Mouse (Mus musculus) T-helper 2 cell (primary cell): ENCODE data around the gene Slc22a4.
"Not testable (repeated sequence)": the region's sequence is repeated elsewhere in the genome, so short reads cannot be mapped to it uniquely, and the experiment has no call there.

Source experiments
- in situ Hi-C: fragments of 300-600 bp; cut with MboI, MseI; formaldehyde crosslinking; loops from one replicate; pipeline ENCODE4 v1.15.1; 2025; ENCODE audit warnings: high pct_unique_total_duplicates

Slc22a4 gene

DNA sequence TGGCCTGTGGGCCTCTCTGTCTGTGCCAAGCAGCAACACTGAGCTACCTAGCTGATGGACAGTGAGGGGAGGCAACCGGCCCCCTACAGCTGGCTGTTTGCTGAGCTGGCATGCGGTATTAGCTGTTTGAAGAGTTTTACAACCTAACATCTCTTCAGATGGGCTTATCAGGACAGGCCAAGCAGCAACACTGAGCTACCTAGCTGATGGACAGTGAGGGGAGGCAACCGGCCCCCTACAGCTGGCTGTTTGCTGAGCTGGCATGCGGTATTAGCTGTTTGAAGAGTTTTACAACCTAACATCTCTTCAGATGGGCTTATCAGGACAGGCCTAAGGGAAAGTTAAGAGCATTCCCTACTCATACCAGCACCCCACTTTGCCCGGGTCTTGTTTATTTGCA is 21.5 kb downstream of the Slc22a4 start:
- in situ Hi-C loops, result not testable (repeated sequence)

DNA sequence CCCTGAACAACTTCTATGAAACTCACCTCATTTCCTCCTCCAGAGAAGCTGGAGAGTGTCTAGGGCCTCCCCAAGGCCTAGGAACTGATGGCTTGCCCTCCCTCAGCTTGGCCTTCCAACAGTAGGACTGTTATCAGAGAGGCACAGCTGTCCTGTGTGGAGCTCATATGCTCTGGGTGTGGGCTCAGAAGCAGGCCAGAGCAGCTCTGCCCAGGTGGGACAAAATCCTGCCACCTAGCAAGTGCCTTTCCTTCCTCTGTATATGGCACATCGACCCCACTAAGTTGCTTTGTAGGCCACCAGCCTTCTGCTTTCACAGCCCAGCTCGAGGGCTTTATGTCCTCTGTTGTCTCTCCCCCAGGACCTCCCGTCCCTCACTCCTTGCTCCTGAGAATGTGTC is 23.2 kb downstream of the Slc22a4 start:
- in situ Hi-C loops, result loop anchor here (5.0 kb wide), 1 partner anchor 53 kb away; no protein-coding TSS in a partner anchor

DNA sequence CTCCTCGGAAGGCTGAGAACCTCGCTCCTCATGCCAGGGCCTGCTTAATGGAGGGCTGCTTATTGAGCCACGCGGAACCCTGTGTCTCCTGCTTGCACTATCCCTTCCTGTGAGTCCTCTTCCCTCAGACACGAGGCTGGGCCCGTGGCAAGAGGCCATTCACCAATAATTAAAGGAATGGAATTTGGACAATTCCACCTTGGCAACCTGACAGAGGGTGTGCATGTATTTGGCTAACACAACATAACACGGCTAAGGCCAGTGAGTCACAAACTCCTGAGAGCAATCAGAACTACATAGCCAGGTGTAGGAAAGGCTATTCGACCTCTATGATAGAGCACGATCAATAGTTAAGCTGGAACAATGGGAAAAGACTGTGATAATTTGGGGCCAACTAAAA is 23.7 kb downstream of the Slc22a4 start:
- in situ Hi-C loops, result loop anchor here (5.0 kb wide), 1 partner anchor 53 kb away; no protein-coding TSS in a partner anchor

DNA sequence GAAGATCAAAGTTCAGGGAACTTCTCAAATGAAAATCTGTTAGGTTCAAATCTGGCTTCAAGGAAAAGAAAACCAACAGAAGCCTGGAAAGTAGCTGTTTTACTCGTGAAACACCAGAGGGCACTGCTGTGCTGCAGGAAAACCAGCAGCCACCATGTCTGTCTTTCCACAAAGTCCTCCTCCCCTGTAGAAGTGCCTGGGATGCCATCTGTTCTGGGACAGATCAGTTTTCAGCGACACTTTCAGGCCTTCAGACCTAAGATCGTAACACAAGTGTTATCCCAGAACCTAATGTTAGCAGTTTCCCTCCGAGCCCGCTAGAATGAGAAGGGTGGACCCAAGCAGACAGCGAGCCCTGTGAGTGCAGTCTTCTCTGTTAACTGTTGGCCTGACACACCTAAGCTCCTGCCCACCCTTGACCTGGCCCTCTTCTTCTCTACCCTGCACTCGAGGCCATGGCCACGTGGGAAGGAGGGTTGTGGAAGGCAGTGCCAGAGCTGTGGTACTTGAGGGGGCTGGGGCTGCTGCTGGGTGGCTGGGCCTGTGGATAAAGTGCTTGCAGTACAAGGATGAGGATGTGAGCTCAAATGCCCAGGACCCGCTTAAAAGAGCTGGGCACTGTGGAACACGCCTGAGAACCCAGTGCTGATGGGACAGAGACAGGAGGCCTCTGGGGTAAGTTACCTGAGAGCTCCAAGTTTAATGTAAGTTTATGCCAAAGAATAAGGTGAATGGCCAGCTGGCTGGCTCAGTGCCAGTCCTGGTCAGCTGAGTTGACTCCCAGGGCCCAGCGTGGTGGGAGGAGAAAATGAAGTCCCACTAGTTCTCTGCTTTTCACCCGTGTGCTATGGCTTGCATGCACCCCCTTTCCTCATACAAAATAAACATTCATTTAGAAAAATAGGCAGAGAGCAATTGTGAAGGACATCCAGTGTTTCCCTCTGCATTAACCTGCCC is 24.9 kb downstream of the Slc22a4 start:
- in situ Hi-C loops, result loop anchor here (5.0 kb wide), 1 partner anchor 54 kb away; no protein-coding TSS in a partner anchor

DNA sequence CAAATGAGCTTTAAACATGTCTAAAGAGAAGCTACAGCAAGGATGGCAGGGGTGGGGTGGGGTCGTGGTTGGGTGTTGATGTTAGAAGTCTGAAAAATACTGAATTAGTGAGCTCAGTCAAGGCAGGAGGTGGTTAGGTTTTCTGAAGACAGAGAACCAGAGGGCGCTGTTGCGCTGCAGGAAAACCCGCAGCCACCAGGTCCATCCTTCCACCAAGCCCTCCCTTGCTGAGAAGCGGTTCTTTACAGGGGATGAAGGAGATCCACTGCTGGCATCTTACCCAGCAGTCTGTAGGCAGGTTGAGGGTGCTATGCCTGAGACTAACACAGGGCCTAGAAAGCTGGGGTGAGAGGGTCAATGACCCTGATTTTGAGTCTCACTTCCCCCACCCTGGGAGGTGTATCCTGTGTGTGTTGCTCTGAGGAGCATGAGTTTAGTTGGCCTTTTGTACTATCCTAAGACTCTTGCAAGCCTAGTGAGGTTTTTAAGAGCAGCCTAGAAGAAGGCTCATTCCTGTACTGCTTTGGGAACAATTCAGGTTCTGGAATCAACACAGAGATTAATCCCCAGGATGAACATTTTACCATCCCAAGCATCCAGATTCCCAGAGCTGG is 25.6 kb downstream of the Slc22a4 start:
- in situ Hi-C loops, result loop anchor here (5.0 kb wide), 1 partner anchor 55 kb away; no protein-coding TSS in a partner anchor

DNA sequence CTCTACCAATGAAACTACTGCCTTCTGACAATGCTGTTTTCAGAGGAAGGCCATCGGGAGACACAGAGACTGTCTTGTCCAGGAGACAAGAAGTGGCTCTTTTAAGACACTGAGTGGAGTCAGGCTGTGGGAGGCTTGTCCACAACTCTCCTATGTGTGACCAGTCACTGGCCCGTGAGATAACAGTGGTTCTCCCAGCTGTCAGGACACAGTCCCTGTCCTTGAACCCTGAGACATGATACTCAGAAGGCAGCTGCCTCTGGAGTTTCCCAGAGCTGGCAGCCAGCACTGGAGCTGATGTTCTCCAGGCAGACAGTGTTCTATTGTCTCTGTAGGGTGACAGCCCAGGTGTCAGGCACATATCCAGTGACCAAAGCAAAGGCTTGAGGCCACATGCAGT is 30.2 kb downstream of the Slc22a4 start:
- in situ Hi-C loops, result loop anchor here (5.0 kb wide), 1 partner anchor 260 kb away; no protein-coding TSS in a partner anchor

DNA sequence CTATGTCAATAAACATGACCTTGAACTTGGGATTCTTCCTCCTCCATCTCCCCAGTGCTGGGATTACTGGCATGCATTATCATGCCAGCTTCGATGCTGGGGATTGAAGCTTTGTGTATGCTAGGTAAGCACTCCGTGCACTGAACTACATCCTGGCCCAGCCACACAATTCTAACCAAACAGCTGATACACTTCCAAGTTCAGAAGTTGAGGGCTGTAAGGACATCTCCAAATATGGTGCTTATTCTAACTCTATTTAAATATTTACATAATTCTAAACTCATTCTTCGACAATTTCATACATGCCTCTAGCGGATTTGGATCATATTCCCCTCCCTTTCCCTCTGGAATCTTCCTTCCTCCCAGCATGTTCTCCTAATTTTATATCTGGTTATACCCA is 35.6 kb downstream of the Slc22a4 start:
- in situ Hi-C loops, result no loop called here

DNA sequence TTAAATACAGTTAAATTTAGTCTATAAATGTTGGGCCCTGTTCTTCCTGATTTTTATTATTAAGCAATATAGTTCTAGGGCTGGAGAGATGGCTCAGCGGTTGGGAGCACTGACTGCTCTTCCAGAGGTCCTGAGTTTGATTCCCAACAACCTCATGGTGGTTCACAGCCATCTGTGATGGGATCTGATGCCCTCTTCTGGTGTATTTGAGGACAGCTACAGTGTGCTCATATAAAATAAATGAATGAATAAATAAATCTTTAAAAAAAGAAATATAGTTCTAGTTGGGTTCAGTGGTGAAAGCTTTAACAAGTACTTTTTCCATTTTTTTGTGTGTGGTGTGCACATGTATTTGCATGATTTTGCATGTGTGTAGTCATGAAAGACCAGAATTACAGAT is 38.7 kb downstream of the Slc22a4 start:
- in situ Hi-C loops, result no loop called here

DNA sequence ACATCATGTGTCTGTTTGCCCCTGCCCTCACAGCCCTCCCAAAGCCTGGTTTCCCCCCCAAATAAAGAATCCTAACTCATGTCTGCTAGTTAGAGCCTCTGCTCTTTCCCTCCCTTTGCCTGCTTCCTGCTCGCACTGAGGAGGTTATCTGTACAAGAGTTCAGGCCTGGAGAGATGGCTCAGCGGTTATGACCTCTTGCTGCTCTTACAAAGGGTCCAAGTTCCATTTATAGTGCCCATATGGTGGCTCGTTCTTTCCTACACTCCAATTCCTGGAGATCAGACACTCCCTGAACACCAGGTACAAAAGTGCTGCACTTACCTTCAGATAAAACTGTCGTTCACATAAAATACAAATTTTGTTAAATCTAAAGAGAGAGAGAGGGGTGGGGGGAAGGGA is 39.8 kb downstream of the Slc22a4 start:
- in situ Hi-C loops, result no loop called here

DNA sequence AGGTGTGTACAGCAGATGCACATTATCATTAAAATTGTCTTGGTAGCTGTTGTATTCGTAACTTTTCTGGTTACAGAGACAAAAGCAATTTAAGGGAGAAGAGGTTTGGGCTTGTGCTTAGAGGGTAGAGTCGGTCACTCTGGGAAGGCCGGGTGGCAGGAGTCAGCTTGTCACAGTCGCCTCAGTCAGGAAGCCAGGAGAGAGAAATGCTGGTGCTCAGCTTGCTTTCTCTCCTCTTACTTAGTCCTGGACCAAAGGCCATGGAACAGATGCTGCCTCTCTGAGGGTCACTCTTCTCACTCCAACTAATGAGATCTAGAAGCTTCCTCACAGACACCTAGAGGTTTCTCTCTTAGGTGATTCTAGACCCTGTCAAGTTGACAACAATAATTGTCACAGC is 46.5 kb downstream of the Slc22a4 start:
- in situ Hi-C loops, result no loop called here

DNA sequence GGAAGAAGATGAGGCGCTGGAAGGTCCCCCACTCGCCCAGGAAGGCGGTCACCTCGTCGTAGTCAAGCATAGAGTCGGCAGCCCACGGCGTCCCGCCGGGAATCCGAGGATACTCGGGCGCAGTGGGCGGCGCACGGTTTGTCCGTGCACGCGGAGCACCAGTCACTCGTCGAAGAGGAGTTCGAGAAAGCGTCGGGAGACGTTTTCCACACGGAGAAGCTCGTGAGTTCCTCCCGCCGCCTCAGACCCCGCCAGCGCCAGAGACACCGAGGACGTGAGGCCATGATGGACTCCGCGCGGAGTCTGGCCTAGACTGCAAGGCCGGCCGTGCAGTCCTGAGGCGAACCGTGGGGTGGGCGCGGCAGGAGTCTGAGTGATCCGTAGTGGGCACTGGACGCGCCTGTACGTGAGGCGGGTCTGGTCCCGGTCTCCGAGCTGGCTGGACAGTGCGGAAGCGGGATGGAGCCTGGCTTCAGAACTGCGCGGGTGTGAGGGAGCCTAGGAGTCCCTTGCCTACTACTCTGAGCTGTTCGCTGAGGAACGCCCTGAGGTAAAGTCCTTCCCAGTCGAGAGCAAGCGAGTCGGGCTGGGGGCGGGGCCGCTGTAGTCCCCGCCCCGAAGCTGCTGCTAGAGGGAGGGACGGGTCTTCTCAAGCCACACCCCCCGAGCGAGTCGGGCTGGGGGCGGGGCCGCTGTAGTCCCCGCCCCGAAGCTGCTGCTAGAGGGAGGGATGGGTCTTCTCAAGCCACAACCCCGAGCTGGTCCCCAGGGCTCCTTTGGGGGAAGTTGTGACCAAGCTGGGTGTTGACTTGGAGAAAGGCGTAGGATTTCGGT is 47.9 kb downstream of the Slc22a4 start, which contains the start of gene Slc22a21:
Slc22a21 (minus strand) TSS at position 545 of the 834 bp plus-strand sequence.
- in situ Hi-C loops, result loop anchor here (10.0 kb wide), 1 partner anchor 565 kb away; no protein-coding TSS in a partner anchor

DNA sequence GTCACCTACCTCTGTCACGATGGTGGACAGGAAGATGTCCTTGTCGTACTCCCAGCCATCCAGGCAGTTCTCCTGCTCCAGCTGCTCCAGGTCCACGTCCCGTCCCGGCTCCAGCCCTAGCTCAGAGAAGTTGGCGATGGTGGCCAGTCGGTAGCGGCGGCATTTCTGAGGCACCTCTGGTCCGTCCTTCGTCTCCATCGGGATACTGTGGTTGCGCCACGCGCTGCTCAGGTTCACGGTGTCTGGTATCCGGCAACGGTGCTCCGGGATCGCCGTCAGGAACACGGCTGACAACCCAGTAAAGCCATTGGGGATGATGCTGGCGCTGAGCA is 48.5 kb downstream of the Slc22a4 start:
- in situ Hi-C loops, result loop anchor here (10.0 kb wide), 1 partner anchor 565 kb away; no protein-coding TSS in a partner anchor

DNA sequence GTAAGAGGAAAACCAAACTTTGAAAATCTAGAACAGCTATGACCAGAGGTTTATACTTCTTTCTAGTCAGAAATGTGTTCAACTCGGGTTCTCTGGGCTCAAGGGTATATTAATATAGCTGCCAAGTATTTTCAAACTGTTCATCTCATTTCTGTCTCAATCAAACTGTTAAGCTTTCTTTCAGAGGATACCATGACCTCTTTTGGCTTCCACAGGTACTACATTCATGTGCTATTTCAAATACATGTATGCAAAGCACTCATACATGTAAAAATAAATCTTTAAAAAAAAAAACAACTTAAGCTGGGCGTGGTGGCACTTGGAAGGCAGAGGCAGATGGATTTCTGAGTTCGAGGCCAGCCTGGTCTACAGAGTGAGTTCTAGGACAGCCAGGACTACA is 50.2 kb downstream of the Slc22a4 start:
- in situ Hi-C loops, result loop anchor here (10.0 kb wide), 1 partner anchor 567 kb away; no protein-coding TSS in a partner anchor

DNA sequence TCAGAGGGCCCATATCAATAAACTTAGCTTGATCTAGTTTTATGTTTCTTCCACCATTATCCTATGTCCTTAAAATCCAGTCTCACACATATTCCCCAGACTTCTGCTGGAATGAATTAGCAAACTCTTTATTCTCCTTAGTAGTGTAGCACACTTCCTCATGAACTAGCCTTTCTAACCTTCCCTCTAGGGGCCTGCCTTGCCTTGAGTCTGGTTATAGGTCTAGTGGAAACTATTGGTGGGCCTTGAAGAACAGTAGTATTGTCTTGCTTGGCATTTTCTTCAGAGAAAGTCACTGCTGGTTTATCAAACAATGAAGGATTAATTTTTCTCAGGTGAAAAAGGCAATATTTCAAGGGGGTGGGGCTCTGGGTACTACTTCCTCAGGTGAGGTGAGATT is 52.3 kb downstream of the Slc22a4 start:
- in situ Hi-C loops, result loop anchor here (10.0 kb wide), 1 partner anchor 569 kb away; no protein-coding TSS in a partner anchor

DNA sequence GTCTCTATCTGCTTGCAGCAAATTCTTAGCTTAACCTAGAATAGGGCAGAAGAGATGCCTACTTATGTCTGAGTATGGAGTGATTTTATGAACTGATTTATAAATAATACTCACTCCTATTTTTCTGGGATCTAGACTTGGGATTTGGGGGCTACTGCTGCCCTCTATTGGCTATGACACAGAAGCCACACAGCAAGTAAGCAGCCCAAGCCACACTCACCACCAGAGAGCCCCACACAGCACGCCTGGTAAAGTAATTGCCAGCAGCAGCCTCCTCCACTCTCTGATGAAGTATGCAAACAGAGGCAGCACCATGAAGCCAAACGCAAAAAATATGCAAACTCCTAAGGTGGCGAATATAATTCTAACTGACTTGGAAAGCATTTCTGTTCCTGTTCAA is 68.9 kb downstream of the Slc22a4 start:
- in situ Hi-C loops, result no loop called here

DNA sequence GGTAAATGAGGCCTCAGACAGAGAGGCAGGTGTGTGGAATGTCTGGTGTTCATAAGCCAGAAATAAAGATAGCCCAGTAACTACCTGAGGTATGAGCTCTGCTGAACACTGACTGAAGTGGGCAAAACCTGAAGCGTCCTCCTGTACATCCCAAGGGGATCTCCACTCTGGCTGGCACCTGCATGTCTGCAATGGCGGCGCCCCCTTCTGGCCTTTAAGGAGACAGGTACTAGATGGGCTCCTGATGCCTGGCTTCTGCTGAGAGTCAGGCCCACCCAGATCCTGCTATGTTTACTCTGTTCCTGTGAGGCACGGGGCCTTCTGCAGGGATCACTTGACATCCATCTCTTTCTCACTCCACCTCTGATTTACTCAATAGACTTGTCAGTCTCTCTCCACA is 69.7 kb downstream of the Slc22a4 start:
- in situ Hi-C loops, result not testable (repeated sequence)

DNA sequence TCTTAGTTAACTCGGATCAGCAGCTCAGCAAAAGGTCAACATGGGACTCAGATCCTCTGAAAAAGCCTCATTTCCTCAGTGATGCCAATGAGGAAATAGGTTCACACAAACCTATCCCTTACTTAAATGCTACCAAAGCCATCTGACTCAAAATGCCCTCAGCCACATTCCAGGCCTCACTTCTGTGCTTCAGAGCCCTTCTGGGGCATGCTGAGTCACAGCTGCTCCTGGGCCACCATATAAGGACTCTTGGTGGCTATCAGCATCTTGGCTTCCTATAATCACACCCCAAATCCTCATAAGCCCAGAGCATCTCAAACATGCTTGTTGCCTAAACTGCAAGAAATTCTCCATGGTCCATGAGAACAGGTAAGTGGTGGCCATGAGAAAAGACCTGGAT is 71.3 kb downstream of the Slc22a4 start:
- in situ Hi-C loops, result no loop called here

DNA sequence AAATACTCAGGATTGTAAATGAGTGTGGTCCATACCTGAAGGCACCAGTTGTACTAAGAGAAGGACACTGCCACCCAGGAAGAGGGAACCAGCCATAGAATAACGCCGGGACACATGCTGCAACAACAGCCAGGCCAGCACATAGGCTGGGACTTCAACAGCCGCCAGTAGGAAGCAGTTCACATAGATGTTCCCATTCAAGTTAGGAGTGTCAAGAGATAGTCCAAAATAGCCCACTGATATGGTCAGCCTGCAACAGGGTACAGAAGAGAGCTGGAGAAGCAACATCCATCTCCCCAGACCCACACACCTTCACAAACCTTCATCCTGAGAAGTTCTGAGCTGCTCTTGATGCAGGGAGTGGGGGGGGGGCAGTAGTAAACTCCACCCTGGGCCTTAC is 73.2 kb downstream of the Slc22a4 start:
- in situ Hi-C loops, result no loop called here

DNA sequence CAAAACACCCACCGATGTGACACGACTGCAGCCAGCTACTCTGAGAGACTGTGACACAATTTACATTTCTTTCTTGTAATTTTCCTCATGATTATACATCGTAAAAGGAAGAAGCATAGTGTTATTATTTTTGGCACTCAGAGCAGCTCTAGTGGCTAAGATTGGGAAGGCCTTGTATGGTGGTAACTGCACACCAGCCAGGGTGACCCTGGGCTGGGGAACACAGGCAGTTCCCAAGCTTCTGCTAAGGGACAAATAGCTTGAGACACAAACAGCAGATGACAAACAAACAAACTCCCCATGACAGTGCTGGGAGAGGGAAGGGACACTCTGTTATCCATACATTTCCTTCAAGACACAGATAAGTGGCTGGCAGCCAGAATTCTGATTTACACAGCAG is 77.8 kb downstream of the Slc22a4 start:
- in situ Hi-C loops, result not testable (repeated sequence)
